Mouse (Mus musculus) brain, embryonic 14.5 days (tissue): ENCODE measurements around the gene Prss44.

ENCODE experiments used
- CTCF ChIP-seq: fragments of 200-500 bp; IDR thresholded peaks from 2 replicates; pipeline ENCODE4 v1.5.1; 2012; ENCODE audit warnings: inconsistent platforms, mild to moderate bottlenecking, moderate library complexity, borderline replicate concordance; ENCODE audit not compliant: insufficient read depth, insufficient read length; ENCODE audit errors: extremely low read depth
- POLR2A ChIP-seq: fragments of 200-500 bp; IDR thresholded peaks from 2 replicates; pipeline ENCODE4 v1.6.1; 2012; ENCODE audit warnings: mild to moderate bottlenecking, inconsistent platforms, borderline replicate concordance; ENCODE audit not compliant: poor library complexity, insufficient read depth, insufficient read length, severe bottlenecking; ENCODE audit errors: extremely low read depth

DNA sequence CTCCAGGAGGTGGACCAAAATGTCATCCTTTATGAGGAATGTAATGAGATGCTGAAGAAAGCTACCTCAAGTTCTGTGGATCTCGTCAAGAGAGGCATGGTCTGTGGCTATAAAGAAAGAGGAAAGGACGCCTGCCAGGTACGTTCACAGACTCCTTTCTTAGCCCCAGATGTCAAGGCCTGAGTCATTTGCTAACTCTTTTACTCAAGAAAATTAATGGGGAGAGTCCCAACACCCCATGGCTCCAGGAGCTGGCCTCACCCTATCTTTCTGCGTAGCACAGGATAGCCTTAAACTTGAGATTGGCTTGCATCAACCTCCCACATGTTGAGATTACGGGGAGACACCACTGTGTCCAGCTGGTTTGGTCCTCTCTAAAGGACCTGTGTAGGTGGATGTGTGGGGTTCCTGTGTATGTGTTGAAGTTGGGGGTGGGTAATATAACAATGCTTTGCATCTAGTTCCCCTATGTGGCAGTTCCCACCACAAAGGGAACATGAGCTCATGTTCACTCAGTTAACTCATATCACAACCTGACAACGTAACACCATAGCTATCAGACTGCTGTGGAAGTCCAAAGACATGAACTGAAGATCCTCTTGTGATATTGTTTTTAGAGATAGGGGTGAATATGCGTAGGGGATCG, 12.8 kb upstream of the Prss44 start:
- no peak for TF ChIP-seq CTCF
- no peak for TF ChIP-seq POLR2A
